Mouse (Mus musculus): Measurements from ENCODE around the gene Inpp4a. TPM values are rescaled to one million over a fixed set of nuclear protein-coding genes. Genes with fewer than 3 reads are reported as not detected.

Gene Inpp4a
- total and polyA plus RNA-seq, 3 experiments: 1.5 to 7.0 (median 4.0) TPM

DNA sequence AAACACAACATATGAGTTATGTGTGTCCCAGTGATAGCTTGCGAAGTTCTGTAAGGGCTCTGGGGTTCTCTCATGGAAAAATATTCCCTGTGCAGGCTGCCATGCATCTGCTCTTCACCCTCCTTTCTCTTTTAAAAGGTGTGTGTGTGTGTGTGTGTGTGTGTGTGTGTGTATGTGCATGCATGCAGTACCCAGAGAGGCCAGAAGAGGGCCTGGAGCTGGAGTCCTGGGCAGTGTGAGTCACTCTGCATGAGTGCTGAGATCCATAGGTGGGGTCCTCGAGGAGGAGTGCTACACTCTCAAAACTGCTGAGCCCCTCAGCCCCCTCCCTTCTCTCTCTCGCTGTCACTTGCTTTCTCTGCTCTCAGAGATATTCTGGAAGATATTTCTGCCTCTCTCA lies 29.5 kb downstream of the Inpp4a start:
- Histone ChIP-seq H3K79me2 (replicated peaks; ENCODE audit: control insufficient read depth, extremely low read depth, insufficient read depth, poor library complexity, severe bottlenecking) (no peaks in the 10 kb centered on the region), H3K27me3 (replicated peaks) (no peaks in the 10 kb centered on the region), H3K4me1 (ENCODE audit: control insufficient read depth in 1 of 2, insufficient read depth in 2 of 2) (peaks cover 4 to 39% of the 10 kb centered on the region in 2 experiments), H3K4me3 (replicated peaks in 1 of 3; ENCODE audit: low read depth in 2 of 3, low read length in 2 of 3, poor library complexity in 1 of 3) (no peak overlapping the region), H3K9me3 (replicated peaks; ENCODE audit: low read length) (peaks cover 7% of the 10 kb centered on the region), H3K36me3 (replicated peaks in 1 of 2; ENCODE audit: control insufficient read depth in 1 of 2, insufficient read depth in 1 of 2, low read length in 1 of 2) (peaks cover 0 to 10% of the 10 kb centered on the region in 2 experiments), H3K27ac (ENCODE audit: insufficient read depth, low read depth) (no peak overlapping the region), H3K4me2 (ENCODE audit: insufficient read depth, low read depth, poor library complexity, severe bottlenecking) (no peak overlapping the region), H3K9ac (ENCODE audit: insufficient read depth, low read depth) (no peak overlapping the region)
- no peak for TF ChIP-seq ZNF384 (IDR thresholded peaks at IDR 0.05; ENCODE audit: low read depth, low read length)
- TF ChIP-seq SIN3A (IDR thresholded peaks at IDR 0.05; ENCODE audit: low read length): no peak
- no peak for TF ChIP-seq ETS1 (conservative IDR thresholded peaks at IDR 0.05; ENCODE audit: low read depth, low read length)
- peak in 1 of 2 experiments; percentile 9; a peak in 2 of 4 replicates for TF ChIP-seq CTCF (conservative IDR thresholded peaks at IDR 0.05 in 1 of 2, IDR thresholded peaks at IDR 0.05 in 1 of 2; ENCODE audit: low read depth in 2 of 2, low read length in 2 of 2)
- in situ Hi-C loops (cut with MboI; ENCODE audit: low pct_ligation_motif_present, low pct_unique_long_range_greater_than_20kb, low sequenced_read_pairs): no loop called here
- dilution Hi-C loops (cut with MboI; ENCODE audit: extremely low pct_ligation_motif_present, extremely low pct_unique_long_range_greater_than_20kb, low sequenced_read_pairs): no loop called here
- no peak for DNase-seq (ENCODE audit: extremely low read depth)

GRCm38 (mm10) chr1:37329831-37330230 lies 30.2 kb downstream of the Inpp4a start:
- Histone ChIP-seq H3K4me1 (ENCODE audit: control insufficient read depth in 1 of 2, insufficient read depth in 2 of 2) (peaks cover 4 to 39% of the 10 kb centered on the region in 2 experiments), H3K9me3 (replicated peaks; ENCODE audit: low read length) (peaks cover 7% of the 10 kb centered on the region), H3K9ac (ENCODE audit: insufficient read depth, low read depth) (no peak overlapping the region), H3K4me3 (replicated peaks in 1 of 3; ENCODE audit: low read depth in 2 of 3, low read length in 2 of 3, poor library complexity in 1 of 3) (no peak overlapping the region), H3K4me2 (ENCODE audit: insufficient read depth, low read depth, poor library complexity, severe bottlenecking) (no peak overlapping the region), H3K27ac (ENCODE audit: insufficient read depth, low read depth) (no peak overlapping the region), H3K36me3 (replicated peaks in 1 of 2; ENCODE audit: control insufficient read depth in 1 of 2, insufficient read depth in 1 of 2, low read length in 1 of 2) (peaks cover 0 to 10% of the 10 kb centered on the region in 2 experiments), H3K27me3 (replicated peaks) (no peaks in the 10 kb centered on the region), H3K79me2 (replicated peaks; ENCODE audit: control insufficient read depth, extremely low read depth, insufficient read depth, poor library complexity, severe bottlenecking) (no peaks in the 10 kb centered on the region)
- in situ Hi-C loops (cut with MboI; ENCODE audit: low pct_ligation_motif_present, low pct_unique_long_range_greater_than_20kb, low sequenced_read_pairs) (no loop called here), dilution Hi-C loops (cut with MboI; ENCODE audit: extremely low pct_ligation_motif_present, extremely low pct_unique_long_range_greater_than_20kb, low sequenced_read_pairs) (no loop called here)
- DNase-seq (ENCODE audit: extremely low read depth): no peak
- TF ChIP-seq MYC (IDR thresholded peaks at IDR 0.05; ENCODE audit: low read depth, low read length): no peak
- no peak for TF ChIP-seq JUND (conservative IDR thresholded peaks at IDR 0.05; ENCODE audit: low read depth, low read length)
- no peak for TF ChIP-seq UBTF (IDR thresholded peaks at IDR 0.05; ENCODE audit: low read depth, low read length)
- no peak for TF ChIP-seq ZC3H11A (IDR thresholded peaks at IDR 0.05; ENCODE audit: low read depth, low read length)
- TF ChIP-seq ZNF384 (IDR thresholded peaks at IDR 0.05; ENCODE audit: low read depth, low read length): no peak
- no peak for TF ChIP-seq ELF1 (IDR thresholded peaks at IDR 0.05; ENCODE audit: low read depth, low read length)
- TF ChIP-seq TBP (conservative IDR thresholded peaks at IDR 0.05; ENCODE audit: low read depth, low read length): no peak
- no peak for TF ChIP-seq RAD21 (IDR thresholded peaks at IDR 0.05; ENCODE audit: low read depth, low read length)

- TF ChIP-seq BHLHE40 (IDR thresholded peaks at IDR 0.05; ENCODE audit: low read depth, low read length) (no peak), RAD21 (IDR thresholded peaks at IDR 0.05; ENCODE audit: low read depth, low read length) (no peak), USF1 (IDR thresholded peaks at IDR 0.05; ENCODE audit: low read depth, low read length) (no peak), SIN3A (IDR thresholded peaks at IDR 0.05; ENCODE audit: low read length) (no peak), USF2 (conservative IDR thresholded peaks at IDR 0.05; ENCODE audit: low read depth, low read length) (no peak)
- H3K4me1 ChIP-seq (ENCODE audit: control insufficient read depth in 1 of 2, insufficient read depth in 2 of 2): peaks cover 25 to 68% of the 10 kb centered on the region in 2 experiments
- H3K27me3 ChIP-seq (replicated peaks): no peaks in the 10 kb centered on the region
- H3K36me3 ChIP-seq (replicated peaks in 1 of 2; ENCODE audit: control insufficient read depth in 1 of 2, insufficient read depth in 1 of 2, low read length in 1 of 2): peaks cover 0 to 6% of the 10 kb centered on the region in 2 experiments
- H3K9ac ChIP-seq (ENCODE audit: insufficient read depth, low read depth): no peak overlapping the region
- H3K9me3 ChIP-seq (replicated peaks; ENCODE audit: low read length): peaks cover 7% of the 10 kb centered on the region
- dilution Hi-C loops (cut with MboI; ENCODE audit: extremely low pct_ligation_motif_present, extremely low pct_unique_long_range_greater_than_20kb, low sequenced_read_pairs): no loop called here
- in situ Hi-C loops (cut with MboI; ENCODE audit: low pct_ligation_motif_present, low pct_unique_long_range_greater_than_20kb, low sequenced_read_pairs): no loop called here
- H3K4me3 ChIP-seq (replicated peaks in 1 of 3; ENCODE audit: low read depth in 2 of 3, low read length in 2 of 3, poor library complexity in 1 of 3): no peak overlapping the region
- H3K79me2 ChIP-seq (replicated peaks; ENCODE audit: control insufficient read depth, extremely low read depth, insufficient read depth, poor library complexity, severe bottlenecking): no peaks in the 10 kb centered on the region
- H3K27ac ChIP-seq (ENCODE audit: insufficient read depth, low read depth): no peak overlapping the region
- H3K4me2 ChIP-seq (ENCODE audit: insufficient read depth, low read depth, poor library complexity, severe bottlenecking): no peak overlapping the region
- DNase-seq (ENCODE audit: extremely low read depth): no peak
Observed at GRCm38 (mm10) chr1:37332756-37333155, 33.1 kb downstream of the Inpp4a start.
